Mouse (Mus musculus) spleen, adult 2 months (tissue): ENCODE measurements at regions not wholly inside any gene's neighbourhood (a gene's known extent, or its start where the extent isn't known, plus 50 kb on each side); places are given as distances from the start of the nearest gene placed in this dataset.
A peak's percentile ranks its signal among the peaks of the same experiment; 100 is the strongest.

Experiments used
- DNase-seq, 2 experiments: peaks; one replicate each; pipeline versions ENCODE4 v3.0.0 to v3.0.0-alpha.2; 2012 to 2021; ENCODE audit warnings: low spot score in 2 of 2, low read depth in 1 of 2
- H3K27ac ChIP-seq: fragments of 200-500 bp; 2 replicates; pipeline ENCODE4 v1.5.1; 2012; ENCODE audit warnings: low read length, inconsistent platforms; ENCODE audit not compliant: insufficient read depth
- H3K27me3 ChIP-seq: fragments of 200-500 bp; 2 replicates; pipeline ENCODE4 v1.6.1; 2012; ENCODE audit warnings: mild to moderate bottlenecking, moderate library complexity, low read length, inconsistent platforms; ENCODE audit not compliant: control insufficient read depth, insufficient read depth
- H3K36me3 ChIP-seq: fragments of 200-500 bp; 2 replicates; pipeline ENCODE4 v1.6.1; 2012; ENCODE audit warnings: mild to moderate bottlenecking, low read length, inconsistent platforms; ENCODE audit not compliant: control insufficient read depth, insufficient read depth
- H3K4me1 ChIP-seq: fragments of 200-500 bp; 2 replicates; pipeline ENCODE4 v1.6.1; 2011; ENCODE audit warnings: inconsistent platforms; ENCODE audit not compliant: control insufficient read depth, insufficient read depth, insufficient read length
- H3K4me3 ChIP-seq: fragments of 200-500 bp; 2 replicates; pipeline ENCODE4 v1.5.1; 2011; ENCODE audit warnings: mild to moderate bottlenecking, inconsistent platforms; ENCODE audit not compliant: insufficient read depth, insufficient read length; ENCODE audit errors: extremely low read depth
- CTCF ChIP-seq: fragments of 200-500 bp; IDR thresholded peaks from 2 replicates; pipeline ENCODE4 v1.5.1; 2011; ENCODE audit warnings: mild to moderate bottlenecking, inconsistent platforms; ENCODE audit not compliant: insufficient read depth, insufficient read length, insufficient replicate concordance; ENCODE audit errors: extremely low read depth
- POLR2A ChIP-seq: fragments of 200-500 bp; IDR thresholded peaks from 2 replicates; pipeline ENCODE4 v1.6.1; 2011; ENCODE audit warnings: low read depth, low read length, inconsistent platforms
- WGBS: fragments of 180-500 bp; shearing (Covaris S2); methylation state at CpG from one replicate; pipeline ENCODE4 v1.1.7; 2018; 5-methylcytosine and 5-hydroxymethylcytosine counted together

- H3K36me3 ChIP-seq, result no peaks in the 10 kb centered on the region
- H3K27ac ChIP-seq, result no peak overlapping the region
- no peaks in the 10 kb centered on the region for H3K27me3 ChIP-seq
- H3K4me1 ChIP-seq, result peaks cover under 1% of the 10 kb centered on the region; the same call in 1 of the 2 replicates
- WGBS, result 94% methylated on average over 6 of the region's 6 CpGs
- H3K4me3 ChIP-seq, result no peak overlapping the region
- TF ChIP-seq POLR2A (no peak), CTCF (no peak)
- no peak for DNase-seq
Observed at GRCm38 (mm10) chr14:68935303-68935662, 358.8 kb downstream of the Synb start.

- no peak overlapping the region for H3K27ac ChIP-seq
- no peaks in the 10 kb centered on the region for H3K36me3 ChIP-seq
- WGBS, result 59% methylated on average over 12 of the region's 12 CpGs
- H3K4me1 ChIP-seq, result no peaks in the 10 kb centered on the region
- no peak for TF ChIP-seq POLR2A
- no peak for TF ChIP-seq CTCF
- DNase-seq, result no peak
- no peak overlapping the region for H3K4me3 ChIP-seq
- no peaks in the 10 kb centered on the region for H3K27me3 ChIP-seq
Observed at GRCm38 (mm10) chr14:68934611-68935302, 359.3 kb downstream of the Synb start.

- Histone ChIP-seq H3K4me1 (peaks cover 15% of the 10 kb centered on the region; the same call in 1 of the 2 replicates), H3K27me3 (no peaks in the 10 kb centered on the region), H3K4me3 (no peak overlapping the region), H3K36me3 (no peaks in the 10 kb centered on the region), H3K27ac (no peak overlapping the region)
- WGBS, result 19% methylated on average over 4 of the region's 4 CpGs
- TF ChIP-seq POLR2A, result no peak
- TF ChIP-seq CTCF, result no peak
- no peak for DNase-seq
Observed at GRCm38 (mm10) chr14:68927814-68928213, 366.3 kb downstream of the Synb start.

- 9% methylated on average over 2 of the region's 2 CpGs for WGBS
- Histone ChIP-seq H3K27me3 (no peaks in the 10 kb centered on the region), H3K27ac (peak overlapping the region; percentile 28; the same call in 1 of the 2 replicates), H3K4me3 (no peak overlapping the region), H3K36me3 (no peaks in the 10 kb centered on the region), H3K4me1 (peaks cover 17% of the 10 kb centered on the region)
- DNase-seq, result no peak
- TF ChIP-seq POLR2A (no peak), CTCF (no peak)
Observed at GRCm38 (mm10) chr14:68923054-68923453, 371.0 kb downstream of the Synb start.

- Histone ChIP-seq H3K27ac (no peak overlapping the region), H3K36me3 (no peaks in the 10 kb centered on the region), H3K4me3 (no peak overlapping the region), H3K27me3 (no peaks in the 10 kb centered on the region), H3K4me1 (peaks cover 14% of the 10 kb centered on the region)
- no peak for TF ChIP-seq CTCF
- no peak for TF ChIP-seq POLR2A
- WGBS, result 8% methylated on average over 2 of the region's 2 CpGs
- peak in 1 of 2 experiments; percentile 16 for DNase-seq
Observed at GRCm38 (mm10) chr14:68922035-68922434, 372.1 kb downstream of the Synb start.

- Histone ChIP-seq H3K36me3 (no peaks in the 10 kb centered on the region), H3K27me3 (no peaks in the 10 kb centered on the region), H3K4me1 (peaks cover 10% of the 10 kb centered on the region), H3K4me3 (no peak overlapping the region), H3K27ac (peak overlapping the region; percentile 10; the same call in 1 of the 2 replicates)
- no peak for TF ChIP-seq POLR2A
- 20% methylated on average over 1 of the region's 1 CpGs for WGBS
- DNase-seq, result peak; percentile 38 to 76
Observed at GRCm38 (mm10) chr14:68918526-68919045, 375.5 kb downstream of the Synb start.

- Histone ChIP-seq H3K4me1 (0 out of 2 replicates have a peak, but pooled peaks cover 2% of the 10 kb centered on the region), H3K36me3 (no peaks in the 10 kb centered on the region), H3K27me3 (no peaks in the 10 kb centered on the region), H3K4me3 (no peak overlapping the region), H3K27ac (no peak overlapping the region)
- TF ChIP-seq POLR2A (no peak), CTCF (no peak)
- no peak for DNase-seq
- WGBS, result 89% methylated on average over 3 of the region's 3 CpGs
Observed at GRCm38 (mm10) chr14:68899921-68900320, 394.2 kb downstream of the Synb start.
